Mouse (Mus musculus) inflammation-experienced regulatory T-cells, adult 6 months (primary cell): ENCODE results near the gene Psmd5. TPM values are rescaled to one million over a fixed set of nuclear protein-coding genes. Genes with fewer than 3 reads are reported as not detected.
"Not testable (repeated sequence)": the region's sequence is repeated elsewhere in the genome, so short reads cannot be mapped to it uniquely, and the experiment has no call there.

ENCODE experiments used
- ATAC-seq: one replicate; pipeline ENCODE4 v1.8.0; 2017
- polyA plus RNA-seq, 3 experiments: library from polyadenylated mRNA; unstranded; fragments of 100-300 nt; shearing (Covaris generic); gene quantifications; one replicate each; pipeline ENCODE4 v1.2.1; 2017

Psmd5 gene
- polyA plus RNA-seq, 3 experiments from 2014 or later = 60.2 to 83.4 (median 72.6) TPM

GRCm38 (mm10) chr2:34895503-34896113 lies 20.8 kb upstream of the Psmd5 start:
- ATAC-seq = no peak

- ATAC-seq = no peak
Observed at GRCm38 (mm10) chr2:34893950-34894349, 19.2 kb upstream of the Psmd5 start.

GRCm38 (mm10) chr2:34884186-34884585 lies 9.4 kb upstream of the Psmd5 start:
- ATAC-seq = no peak

- ATAC-seq = no peak
Observed at GRCm38 (mm10) chr2:34883190-34883589, 8.4 kb upstream of the Psmd5 start.

- no peak for ATAC-seq
Observed at GRCm38 (mm10) chr2:34882757-34883156, 8.0 kb upstream of the Psmd5 start.

- ATAC-seq = no peak
Observed at GRCm38 (mm10) chr2:34880054-34880453, 5.3 kb upstream of the Psmd5 start.

GRCm38 (mm10) chr2:34874271-34874670 lies 497 bp downstream of the Psmd5 start, which contains the start of gene Cutal:
Gene Cutal, plus strand, starts transcription at chr2:34874396.
- no peak for ATAC-seq

- peak; percentile 97 for ATAC-seq
Observed at GRCm38 (mm10) chr2:34870520-34871474, 4.0 kb downstream of the Psmd5 start.

GRCm38 (mm10) chr2:34869680-34870079 lies 5.1 kb downstream of the Psmd5 start:
- ATAC-seq = no peak

- no peak for ATAC-seq
Observed at GRCm38 (mm10) chr2:34857728-34858127, 17.0 kb downstream of the Psmd5 start.

- no peak for ATAC-seq
Observed at GRCm38 (mm10) chr2:34855265-34855664, 19.5 kb downstream of the Psmd5 start.

- ATAC-seq = no peak
Observed at GRCm38 (mm10) chr2:34847702-34848101, 27.1 kb downstream of the Psmd5 start.

- no peak for ATAC-seq
Observed at GRCm38 (mm10) chr2:34843211-34843939, 31.4 kb downstream of the Psmd5 start.

GRCm38 (mm10) chr2:34841706-34842105 lies 33.1 kb downstream of the Psmd5 start:
- no peak for ATAC-seq

GRCm38 (mm10) chr2:34840143-34840542 lies 34.6 kb downstream of the Psmd5 start:
- not testable (repeated sequence) for ATAC-seq

GRCm38 (mm10) chr2:34835669-34836068 lies 39.1 kb downstream of the Psmd5 start:
- no peak for ATAC-seq

GRCm38 (mm10) chr2:34833624-34834023 lies 41.1 kb downstream of the Psmd5 start:
- ATAC-seq = no peak

GRCm38 (mm10) chr2:34832766-34833457 lies 41.9 kb downstream of the Psmd5 start, which contains the start of gene Gm34653:
Gene Gm34653, plus strand, starts transcription at chr2:34833007.
- not testable (repeated sequence) for ATAC-seq

- not testable (repeated sequence) for ATAC-seq
Observed at GRCm38 (mm10) chr2:34830066-34830465, 44.7 kb downstream of the Psmd5 start.

GRCm38 (mm10) chr2:34828026-34828425 lies 46.7 kb downstream of the Psmd5 start:
- no peak for ATAC-seq

GRCm38 (mm10) chr2:34827591-34827990 lies 47.2 kb downstream of the Psmd5 start:
- no peak for ATAC-seq
